Mouse (Mus musculus) kidney, postnatal 14 days (tissue): Measurements from ENCODE around the gene Ppp6r1.

ENCODE experiments used
- DNase-seq: peaks from one replicate; pipeline ENCODE4 v3.0.0; 2022; ENCODE audit warnings: mixed read lengths

The Ppp6r1 gene

DNA sequence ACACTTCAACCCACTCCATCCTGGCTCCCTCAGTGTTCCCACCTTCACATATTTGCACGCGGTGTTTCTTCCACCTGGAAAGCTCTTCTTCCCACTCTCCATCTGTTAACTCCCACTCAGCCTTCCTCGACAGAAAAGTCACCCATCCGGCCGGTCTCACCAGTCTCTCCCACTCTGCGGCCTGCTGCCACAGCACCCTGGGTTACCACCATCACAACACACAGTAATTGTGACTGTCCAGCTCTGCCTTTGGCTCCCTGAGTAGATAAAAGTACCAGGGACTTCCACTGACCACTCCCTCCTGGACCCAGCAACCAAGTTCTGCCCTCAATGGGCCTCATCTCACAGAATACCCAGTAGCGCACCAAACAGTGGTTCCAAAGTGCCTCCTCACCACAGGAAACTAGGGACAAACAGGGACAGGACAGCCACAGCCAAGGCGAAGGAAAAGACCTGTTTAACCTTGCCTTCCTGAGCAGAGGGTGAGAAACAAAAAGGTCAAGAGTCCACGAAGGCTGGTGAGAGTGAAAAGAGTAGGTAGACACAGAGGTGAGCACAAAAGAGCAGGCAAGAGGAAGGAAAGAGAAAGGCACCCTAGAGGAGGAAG, 1.2 kb downstream of the Ppp6r1 start:
- DNase-seq, result peak; percentile 28

DNA sequence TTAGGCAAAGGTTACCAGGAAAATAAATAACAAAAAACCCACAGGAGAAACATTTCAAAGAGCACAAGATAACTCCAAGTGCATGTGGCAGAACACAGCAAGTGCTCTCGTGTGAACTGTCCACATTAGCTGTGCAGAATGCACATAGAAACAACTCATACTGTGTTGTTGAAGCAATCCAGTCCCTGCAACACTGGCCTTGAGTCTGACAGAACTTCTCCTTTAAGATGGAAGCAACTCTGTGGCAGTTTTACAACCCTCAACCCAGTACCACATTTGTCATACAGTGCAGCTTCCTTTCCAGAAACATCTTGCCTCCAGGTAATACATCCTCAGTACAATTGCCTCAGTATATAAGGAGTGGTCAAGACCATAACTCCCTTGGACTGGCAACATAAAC, 2.0 kb downstream of the Ppp6r1 start:
- no peak for DNase-seq

DNA sequence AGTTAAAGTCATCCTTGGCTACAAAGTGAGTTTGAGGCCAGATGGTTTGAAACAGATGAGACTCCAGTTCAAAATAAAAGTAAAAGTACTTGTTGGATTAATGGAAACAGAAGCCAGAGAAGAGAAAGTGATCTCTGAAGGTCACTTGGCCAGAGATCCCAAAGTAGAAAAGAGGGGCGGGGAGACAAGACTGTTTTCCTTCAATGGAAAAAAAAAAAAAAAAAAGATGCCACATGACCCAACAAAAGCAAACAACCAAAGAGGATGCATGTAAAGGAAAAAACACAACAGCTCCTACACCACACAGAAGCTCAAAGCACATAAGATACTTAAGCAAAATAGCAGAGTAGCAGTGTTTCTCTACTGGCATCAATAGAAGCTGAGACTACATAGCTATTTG, 2.9 kb downstream of the Ppp6r1 start:
- no peak for DNase-seq

GRCm38 (mm10) chr7:4655393-4655792, 3.4 kb downstream of the Ppp6r1 start:
- no peak for DNase-seq

DNA sequence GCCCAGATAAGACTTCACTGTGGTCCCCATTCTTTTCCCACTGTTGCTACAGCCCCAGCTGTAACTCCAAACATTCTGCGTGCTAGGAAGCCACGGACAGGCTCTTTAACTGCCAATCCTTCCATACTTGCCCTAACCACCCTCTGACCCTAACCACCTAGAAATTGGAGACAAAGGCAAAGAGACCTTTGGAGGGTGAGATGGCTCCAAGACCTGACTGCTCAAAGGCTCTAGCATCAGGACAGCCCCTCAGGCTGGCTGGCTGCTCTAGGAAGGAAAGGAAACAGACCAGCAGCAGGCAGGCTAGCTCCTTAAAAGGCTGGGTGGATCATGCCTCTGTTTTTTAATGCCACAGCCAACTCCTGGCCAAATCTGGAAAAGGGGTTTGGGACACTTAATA, 4.6 kb downstream of the Ppp6r1 start:
- no peak for DNase-seq

- no peak for DNase-seq
These were observed 5.0 kb downstream of the Ppp6r1 start for GRCm38 (mm10) chr7:4653780-4654179.

DNA sequence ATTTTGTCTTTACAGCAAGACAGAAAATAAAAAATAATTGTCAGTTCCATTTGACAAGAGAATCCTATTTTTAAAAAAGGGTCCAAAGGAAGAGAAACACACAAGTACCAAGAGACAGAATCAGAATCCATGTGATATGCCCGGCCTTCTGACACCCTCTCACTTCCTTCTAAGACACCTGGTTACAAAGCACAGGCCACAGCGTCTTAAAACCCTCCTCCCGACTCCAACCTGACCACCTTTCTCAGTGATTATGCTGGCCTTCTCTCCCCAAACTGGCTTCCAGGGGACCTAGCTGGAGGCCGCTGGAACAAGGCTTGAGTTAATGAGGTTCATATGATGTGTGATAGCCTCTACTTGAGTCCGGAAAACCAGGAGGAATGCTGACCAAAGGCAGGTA, 5.5 kb downstream of the Ppp6r1 start:
- no peak for DNase-seq

- no peak for DNase-seq
These were observed 6.1 kb downstream of the Ppp6r1 start for GRCm38 (mm10) chr7:4652726-4653125.

GRCm38 (mm10) chr7:4651581-4651980, 7.2 kb downstream of the Ppp6r1 start:
- DNase-seq, result peak; percentile 23

GRCm38 (mm10) chr7:4647992-4648391, 10.8 kb downstream of the Ppp6r1 start:
- no peak for DNase-seq

GRCm38 (mm10) chr7:4647291-4647690, 11.5 kb downstream of the Ppp6r1 start:
- no peak for DNase-seq

- DNase-seq, result no peak
These were observed 12.0 kb downstream of the Ppp6r1 start for GRCm38 (mm10) chr7:4646806-4647205.

- no peak for DNase-seq
These were observed 15.6 kb downstream of the Ppp6r1 start for GRCm38 (mm10) chr7:4643225-4643624.

DNA sequence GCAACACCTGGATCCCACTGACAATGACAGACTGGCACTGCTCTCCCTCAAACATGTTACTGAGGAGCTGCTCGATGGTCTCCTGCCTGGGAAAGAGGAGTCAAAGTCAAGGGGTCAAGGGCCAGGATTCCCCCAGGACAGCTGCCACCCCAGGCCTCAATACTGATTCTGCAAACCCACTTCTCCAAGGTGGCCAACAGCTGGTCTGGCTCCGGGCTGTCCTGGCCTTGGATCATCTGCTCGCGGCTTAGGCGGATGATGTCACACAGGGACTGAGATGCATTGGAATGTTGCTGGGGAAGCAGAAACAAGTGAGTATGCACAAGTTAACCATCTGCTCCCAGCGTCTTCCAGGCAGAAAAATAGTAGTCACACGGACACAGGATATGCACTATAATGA, 16.9 kb downstream of the Ppp6r1 start:
- no peak for DNase-seq

- no peak for DNase-seq
These were observed 17.7 kb downstream of the Ppp6r1 start for GRCm38 (mm10) chr7:4641155-4641554.

GRCm38 (mm10) chr7:4636179-4636578, 22.6 kb downstream of the Ppp6r1 start:
- no peak for DNase-seq

DNA sequence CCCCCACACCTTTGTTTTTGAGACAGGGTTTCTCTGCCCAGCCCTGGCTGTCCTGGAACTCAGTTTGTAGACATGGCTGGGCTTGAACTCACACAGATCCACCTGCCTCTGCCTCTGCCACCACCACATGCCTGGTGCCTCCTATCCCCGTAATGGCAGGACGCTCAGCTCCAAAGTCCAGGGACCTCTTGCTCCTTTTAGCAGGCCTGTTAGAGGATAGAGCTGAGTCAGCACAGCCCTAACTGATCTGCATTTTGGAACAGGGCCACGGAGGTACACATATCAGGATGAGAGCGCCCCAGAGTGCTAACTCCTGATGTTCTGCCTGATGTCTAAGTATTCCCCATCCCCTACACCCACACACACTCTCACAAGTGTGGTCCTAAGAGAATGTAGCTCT, 27.8 kb downstream of the Ppp6r1 start, which contains the start of gene Tmem86b:
TSS of gene Tmem86b (minus strand) at position 392 of the 400 bp plus-strand sequence.
- peak; percentile 71 for DNase-seq

GRCm38 (mm10) chr7:4630198-4630597, 28.6 kb downstream of the Ppp6r1 start:
- peak; percentile 53 for DNase-seq

GRCm38 (mm10) chr7:4629586-4629985, 29.2 kb downstream of the Ppp6r1 start:
- DNase-seq, result no peak

GRCm38 (mm10) chr7:4625928-4626327, 32.9 kb downstream of the Ppp6r1 start:
- DNase-seq, result no peak

DNA sequence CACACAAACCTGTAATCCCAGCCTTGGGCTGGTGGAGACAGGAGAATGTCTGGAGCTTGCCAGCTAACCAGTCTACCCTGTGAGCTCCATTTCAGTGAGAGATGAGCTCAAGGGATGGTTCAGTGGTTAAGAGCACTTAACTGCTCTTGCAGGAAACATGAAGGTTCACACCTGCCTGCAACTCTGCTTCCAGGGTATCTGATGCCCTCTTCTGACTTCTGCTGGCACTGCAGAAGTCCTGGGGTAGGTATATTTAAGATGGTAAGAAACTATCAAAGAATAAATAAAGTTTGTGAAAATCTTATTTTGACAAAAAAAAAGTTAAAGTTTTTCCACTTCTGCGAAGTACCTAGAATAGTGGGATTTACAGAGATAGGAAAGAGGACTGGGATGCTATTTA, 34.5 kb downstream of the Ppp6r1 start:
- DNase-seq, result no peak

DNA sequence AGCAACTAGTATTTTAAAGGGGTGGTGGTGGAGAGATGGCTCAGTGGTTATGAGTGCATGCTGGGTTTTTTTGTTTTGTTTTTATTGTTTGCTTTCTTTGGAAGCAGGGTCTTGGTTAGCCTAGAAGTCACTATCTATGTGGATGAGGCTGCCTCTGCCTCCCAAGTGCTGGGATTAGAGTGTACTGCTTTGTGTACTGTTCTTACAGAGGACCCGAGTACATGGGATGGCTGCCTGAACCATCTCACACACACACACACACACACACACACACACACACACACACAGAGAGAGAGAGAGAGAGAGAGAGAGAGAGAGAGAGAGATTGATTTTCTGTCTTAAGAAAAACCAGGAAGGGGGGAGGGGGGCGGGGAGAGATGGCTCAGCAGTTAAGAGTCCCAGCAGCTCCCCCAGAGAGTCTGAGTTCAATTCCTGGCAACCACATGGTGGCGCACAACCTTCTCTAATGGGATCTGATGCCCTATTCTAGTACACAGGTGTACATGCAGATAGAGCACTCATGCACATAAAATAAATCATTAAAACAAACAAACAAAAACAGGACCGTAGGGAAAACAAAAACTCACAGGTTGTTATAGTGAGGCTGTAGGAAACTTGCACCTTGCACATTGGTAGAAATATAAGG, 35.2 kb downstream of the Ppp6r1 start:
- peak; percentile 60 for DNase-seq

DNA sequence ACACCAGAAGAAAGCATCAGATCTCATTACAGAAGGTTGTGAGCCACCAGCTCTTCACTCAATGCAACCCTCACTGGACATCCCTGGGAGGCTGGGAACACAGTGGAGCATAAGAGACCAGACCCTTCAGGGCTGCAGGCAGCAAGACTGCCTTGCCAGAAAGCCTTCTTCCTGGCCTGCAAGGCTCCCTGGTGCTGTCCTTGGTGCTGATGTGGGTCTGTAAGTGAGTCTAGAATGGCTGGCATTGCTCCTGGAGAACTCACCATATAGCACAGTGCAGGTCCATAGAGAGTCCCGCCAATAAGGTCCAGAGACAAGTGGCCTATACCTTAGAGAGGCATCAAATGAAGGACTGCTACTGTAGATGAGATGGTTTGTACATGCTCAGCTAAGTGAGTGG, 38.8 kb downstream of the Ppp6r1 start:
- DNase-seq, result peak; percentile 66

GRCm38 (mm10) chr7:4613740-4614403, 44.9 kb downstream of the Ppp6r1 start:
- DNase-seq, result peak; percentile 28
